Mouse (Mus musculus) brain, embryonic 18.5 days (tissue): ENCODE results near the gene Lix1l.

Experiments
- DNase-seq: peaks from one replicate; pipeline ENCODE4 v3.0.0-alpha.2; 2012; ENCODE audit warnings: low read depth, low spot score

Lix1l gene

DNA sequence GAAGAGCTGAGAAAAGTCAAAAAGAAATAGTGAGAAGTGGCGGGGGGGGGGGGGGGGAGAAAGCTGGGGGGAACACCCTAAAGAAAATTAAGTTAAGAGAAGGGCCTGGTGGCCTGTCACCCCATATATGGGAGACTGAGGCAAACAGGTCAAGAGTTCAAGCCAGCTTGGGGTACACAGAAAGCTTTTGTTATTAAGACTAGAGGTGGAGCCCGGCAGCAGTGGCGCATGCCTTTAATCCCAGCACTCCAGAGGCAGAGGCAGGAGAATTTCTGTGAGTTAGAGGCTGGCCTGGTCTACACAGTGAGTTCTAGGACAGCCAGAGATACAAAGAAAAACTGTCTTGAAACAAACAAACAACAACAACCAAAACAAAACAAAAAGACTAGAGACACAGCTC, 35.8 kb upstream of the Lix1l start:
- no peak for DNase-seq

DNA sequence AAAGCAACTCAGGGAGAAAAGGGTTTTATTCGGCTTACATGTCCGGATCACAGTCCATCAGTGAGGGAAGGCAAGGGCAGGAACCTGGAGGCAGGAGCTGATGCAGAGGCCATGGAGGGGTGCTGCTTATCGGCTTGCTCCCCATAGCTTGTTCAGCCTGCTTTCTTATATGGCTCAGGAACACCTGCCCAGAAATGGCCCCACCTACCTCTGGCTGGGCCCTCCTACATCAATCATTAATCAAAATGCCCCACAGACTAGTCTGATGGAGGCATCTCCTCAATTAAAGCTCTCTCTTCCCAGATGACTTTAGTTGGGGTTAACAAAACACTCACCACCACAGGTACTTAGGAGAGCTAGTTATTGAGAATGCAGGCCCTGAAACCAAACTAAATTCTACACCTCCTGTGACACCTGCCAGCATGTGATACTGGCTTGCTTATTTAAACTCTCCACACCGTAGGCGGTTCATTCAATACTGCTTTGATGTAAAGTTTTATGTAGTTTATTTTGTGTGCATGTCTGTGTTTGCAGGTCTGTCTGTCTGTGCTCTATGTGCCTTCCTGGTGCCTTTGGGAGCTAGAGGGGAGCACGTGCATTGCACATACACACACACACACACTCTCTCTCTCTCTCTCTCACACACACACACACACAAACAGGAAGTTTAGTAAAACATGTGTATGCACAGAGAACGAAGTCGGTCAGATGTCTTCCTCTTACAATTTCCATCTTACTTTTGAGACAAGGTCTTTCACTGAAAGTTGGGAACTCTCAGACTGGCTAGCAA, 34.1 kb upstream of the Lix1l start:
- DNase-seq = no peak

DNA sequence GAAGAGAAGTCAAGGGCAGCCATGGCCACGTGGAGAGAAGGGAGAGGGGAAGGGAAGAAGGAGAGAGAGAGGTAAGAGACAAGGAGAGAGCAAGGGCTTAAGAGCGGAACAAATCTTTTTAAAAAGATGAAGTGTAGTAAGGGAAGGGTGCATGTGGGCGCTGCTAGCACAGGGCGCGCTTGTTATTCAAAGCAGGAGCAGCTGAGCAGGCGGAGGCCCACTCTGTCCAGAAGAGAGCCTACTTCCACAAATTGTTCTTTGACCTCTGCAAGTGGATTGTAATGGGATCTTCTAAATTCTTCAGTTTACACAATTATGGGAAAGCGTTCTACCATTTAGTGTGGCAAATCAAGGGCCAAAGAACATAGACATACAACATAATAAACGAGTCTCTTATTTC, 32.3 kb upstream of the Lix1l start:
- DNase-seq = no peak

DNA sequence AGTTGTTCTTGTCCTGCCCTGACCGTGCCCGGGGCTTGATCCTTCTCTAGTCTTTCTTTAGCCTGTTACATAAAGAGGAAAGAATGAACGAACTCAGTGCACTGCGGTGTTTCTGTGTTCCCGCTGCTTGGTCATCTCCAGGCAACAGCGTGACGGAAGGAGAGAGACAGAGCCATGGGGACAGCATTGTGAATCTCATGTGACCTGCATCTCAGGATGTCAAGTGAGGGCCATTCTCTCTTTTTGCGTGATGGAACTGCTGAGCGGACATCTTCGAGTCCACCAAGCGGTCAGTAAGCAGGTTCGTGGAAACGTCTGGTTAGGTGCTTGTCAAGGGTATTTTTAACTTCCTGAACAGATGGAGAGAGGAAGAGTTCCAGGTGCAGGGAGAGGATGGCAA, 31.4 kb upstream of the Lix1l start:
- DNase-seq = no peak

DNA sequence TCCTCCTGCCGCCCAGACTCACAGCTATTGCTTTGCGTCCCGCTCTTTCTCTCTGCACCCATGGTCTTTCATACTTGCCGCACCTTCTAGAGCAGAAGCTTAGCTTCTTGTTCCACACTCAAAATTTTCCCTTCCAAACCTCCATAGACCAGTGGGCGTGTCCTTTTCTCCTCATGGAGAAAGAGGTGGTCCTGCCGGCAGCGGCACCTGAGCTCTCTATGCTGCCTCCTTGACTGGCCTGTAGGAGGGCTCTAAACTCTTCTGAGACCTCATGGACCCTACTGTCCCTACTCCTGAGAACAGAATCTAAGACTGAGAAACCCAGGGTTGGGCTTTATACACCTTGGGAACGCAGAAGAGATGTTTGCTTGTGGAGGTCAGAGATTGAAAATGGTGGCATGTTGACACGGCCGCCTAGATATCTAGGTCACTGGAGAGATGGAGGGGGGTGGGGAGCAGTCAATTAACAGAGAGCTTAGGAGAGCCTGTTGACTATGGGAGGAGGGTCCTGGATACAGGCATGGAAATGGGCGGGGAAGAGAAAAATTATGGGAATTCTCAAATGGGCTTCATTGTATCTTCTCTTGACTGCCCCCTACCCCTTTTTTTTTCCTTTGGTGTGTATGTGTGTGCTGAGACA, 30.9 kb upstream of the Lix1l start:
- DNase-seq = no peak

DNA sequence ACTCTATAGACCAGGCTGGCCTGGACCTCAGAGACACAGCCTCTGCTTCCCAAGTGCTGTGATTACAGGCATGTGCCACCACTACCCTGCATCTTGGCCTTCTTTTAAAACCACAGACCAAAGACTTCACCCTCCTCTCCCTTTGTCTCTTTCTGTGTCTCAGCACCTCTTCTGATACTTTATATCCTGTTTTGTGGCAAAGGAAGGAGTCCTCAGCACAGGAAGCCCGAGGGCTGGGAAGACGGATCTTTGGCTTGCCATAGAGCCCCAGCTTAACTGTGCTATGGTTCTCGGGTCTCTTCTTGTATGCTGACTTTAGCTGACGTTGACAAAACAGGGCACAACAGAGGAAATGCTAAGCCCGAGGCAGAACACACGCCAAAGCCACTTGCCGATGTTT, 30.3 kb upstream of the Lix1l start:
- DNase-seq = no peak

DNA sequence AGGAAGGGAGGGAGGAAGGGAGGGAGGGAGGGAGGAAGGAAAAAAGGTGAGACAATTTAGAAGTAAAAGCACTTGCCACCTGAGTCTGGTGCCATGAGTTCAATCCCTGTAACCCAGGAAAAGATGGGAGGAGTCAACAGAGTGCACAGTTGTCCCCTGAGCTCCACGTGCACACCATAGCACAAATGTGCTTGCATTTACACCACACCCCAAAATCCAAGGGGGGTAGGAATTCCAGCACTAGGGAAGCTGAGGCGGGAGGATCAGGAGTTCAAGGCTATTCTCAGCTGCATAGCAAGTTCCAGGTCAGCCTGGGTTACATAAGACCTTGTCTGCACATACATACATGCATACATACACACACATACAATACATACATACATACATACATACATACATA, 29.6 kb upstream of the Lix1l start:
- DNase-seq = no peak

DNA sequence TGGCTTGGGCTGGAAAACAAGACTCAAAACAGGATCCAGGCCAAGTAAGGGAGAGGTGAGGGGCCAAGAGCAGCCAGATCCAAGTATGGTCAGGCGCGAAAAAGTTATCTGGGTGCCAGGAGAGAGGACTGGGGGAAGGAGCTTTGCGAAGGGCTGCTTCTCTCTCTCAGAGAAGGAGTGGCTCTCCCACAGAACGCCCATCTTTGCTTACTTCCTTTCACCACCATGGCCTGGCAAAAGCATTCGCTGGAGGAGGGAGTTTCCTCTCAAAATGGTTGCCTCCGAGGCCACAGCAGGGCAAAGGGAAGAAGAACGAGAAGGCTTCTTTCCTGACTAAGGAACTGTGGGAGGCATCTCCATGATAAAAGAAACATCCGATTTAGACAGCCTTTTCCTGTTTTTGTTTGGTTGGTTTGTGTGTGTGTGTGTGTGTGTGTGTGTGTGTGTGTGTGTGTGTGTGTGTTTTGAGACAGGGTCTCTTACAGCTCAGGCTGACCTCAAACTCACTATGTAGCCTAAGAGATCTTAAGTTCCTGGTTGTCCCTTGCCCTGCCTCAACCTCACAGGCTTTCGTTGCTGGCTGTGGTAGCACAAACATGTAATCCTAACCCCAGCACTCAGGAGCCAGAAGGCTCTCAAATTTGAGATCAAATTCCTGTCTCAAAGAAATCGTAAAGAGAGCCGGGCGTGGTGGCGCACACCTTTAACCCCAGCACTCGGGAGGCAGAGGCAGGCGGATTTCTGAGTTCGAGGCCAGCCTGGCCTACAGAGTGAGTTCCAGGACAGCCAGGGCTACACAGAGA, 28.9 kb upstream of the Lix1l start:
- DNase-seq = no peak

DNA sequence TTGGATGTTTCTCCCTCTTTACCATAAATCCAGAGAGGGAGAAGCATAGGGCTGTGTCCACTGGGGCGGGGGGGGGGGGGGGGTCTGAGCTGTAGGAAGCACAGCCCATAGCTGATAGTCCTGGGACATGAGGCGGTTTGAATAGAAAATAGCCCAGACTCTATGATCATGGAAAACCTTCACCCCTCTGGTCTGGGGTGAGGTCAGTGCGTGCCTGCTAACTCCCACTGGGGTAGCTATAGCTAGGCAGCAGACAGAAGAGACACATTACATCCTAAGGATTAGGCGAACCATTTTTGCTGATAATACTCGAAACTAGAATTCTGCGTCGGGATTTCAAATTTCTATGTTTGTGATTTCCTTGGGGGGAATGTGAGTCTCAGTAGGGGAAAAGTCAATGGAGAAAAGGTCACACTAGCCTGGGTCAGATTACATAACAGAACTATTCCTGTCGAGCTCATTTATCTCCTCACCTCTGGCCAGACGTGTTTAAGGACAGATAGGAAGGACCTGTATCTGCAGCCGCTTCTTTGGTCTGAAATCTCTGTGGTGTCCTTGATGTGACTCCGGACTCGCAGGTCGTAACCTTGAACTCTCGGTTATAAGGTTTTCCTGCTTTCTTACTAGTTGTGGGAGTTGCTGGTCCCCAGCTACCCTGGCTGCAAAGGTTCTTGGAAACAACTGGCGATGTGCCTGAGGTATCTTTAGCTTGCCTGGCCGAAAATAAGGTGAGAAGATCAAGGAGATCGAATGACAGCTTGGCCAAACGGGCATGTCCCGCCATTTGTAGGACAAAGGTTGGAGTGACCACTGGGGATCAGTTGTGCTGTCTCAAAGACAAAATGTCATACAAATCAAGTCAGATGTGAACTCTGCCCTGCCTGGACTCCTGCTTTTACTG, 27.1 kb upstream of the Lix1l start:
- DNase-seq = no peak

DNA sequence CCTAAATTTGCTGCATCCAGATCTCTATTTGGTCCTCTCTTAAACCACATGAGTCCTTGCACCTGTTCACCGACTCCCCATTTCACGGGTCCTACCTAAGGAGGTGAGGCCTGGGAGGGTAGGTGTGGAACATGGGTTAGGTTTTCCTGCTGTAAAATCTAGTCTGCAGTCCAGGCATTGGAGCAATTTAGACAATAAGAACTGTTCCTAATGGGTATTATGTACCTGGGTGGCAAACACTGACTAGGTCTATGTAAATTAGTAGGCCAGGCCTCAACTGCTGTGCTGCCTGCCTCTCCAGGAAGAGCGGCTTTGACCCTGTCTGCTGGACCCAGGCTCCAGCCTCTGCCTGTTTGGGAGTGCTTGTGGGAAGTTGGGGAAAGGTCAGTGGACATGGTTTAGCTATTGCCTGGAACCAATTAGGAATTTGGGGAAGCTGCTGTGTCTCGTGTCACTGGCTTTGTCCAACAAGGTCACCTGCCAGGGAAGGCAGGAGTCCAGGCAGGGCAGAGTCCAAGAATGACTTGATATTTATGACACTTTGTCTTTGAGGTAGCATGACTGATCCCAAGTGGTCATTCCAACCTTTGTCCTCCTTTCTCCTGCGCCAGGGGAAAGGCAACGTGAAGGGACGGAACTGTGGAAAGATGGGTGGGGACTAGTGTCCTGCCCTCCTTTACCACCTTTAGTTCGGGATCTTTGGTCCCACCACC, 25.5 kb upstream of the Lix1l start:
- no peak for DNase-seq

DNA sequence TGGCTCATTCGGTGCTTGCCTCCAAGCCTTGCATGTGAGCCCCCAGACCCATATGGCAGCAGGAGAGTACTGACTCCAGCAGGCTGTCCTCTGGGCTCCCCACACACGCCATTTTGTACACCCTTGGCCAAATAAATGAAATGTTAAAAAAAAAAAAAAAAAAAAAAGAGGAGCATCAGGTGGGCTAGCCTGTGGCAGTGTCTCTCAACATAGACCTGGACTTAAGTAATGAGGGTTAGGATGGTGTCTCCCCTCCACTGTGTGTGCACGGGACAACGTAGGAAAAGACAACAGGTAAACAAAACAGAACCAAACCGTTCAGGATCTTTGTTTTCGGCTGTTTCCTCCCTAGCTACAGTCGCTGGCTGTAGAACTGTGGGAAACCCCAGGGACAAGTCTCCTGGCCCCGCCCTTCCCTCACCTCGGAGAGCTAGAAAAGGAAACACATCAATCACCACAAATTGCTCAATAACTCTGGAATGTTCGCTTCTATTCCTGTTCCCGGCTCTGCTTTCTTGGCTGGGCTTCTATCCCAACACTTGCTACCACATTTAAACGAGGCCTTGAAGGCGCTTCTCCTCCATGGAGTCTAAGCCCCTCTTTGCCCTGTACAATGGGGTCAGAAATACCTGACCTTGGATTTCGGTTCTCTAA, 24.8 kb upstream of the Lix1l start:
- no peak for DNase-seq

DNA sequence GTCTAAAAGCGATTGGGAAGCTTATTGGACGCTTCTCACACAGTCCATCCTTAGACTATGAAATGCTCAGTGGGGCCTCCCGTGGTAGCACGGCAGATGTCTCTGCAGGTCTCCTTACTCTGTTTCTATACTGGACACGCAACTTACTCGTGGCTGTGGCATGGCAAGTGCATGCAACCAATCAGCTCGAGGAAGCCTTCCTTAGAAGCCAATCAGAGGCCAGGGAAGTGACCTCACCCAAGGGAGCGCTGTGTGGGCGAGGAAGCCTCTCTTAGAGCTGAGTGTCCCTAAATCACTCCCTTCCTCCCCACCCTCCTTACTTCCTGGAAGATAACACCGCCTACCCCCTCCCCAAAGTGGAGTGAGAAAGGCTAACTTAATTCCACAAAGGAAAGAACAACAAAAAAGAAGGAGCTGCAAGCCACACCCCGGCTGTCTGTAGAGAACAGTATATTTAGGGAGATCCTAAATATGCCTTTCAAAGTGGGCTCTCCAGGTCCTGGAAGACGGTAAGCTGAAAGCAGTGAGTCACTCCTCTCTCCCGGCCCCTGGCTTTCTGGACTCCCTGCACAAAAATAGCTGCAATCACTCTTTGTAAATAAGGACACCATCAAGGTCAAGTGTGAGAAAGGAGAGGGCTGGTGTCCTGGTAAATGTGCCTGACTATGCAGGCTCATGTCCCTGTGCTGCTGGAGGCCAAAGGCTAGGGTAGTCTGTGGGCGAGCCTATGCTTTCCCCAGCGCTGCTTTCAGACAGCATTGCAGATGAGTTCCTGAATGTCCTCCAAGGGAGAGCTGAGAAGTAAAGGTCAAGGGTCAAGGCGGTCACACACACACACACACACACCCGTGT, 24.0 kb upstream of the Lix1l start, which contains the start of gene Gm16253:
Gm16253 (plus strand) TSS at position 295 of the 852 bp plus-strand sequence.
- DNase-seq = no peak

DNA sequence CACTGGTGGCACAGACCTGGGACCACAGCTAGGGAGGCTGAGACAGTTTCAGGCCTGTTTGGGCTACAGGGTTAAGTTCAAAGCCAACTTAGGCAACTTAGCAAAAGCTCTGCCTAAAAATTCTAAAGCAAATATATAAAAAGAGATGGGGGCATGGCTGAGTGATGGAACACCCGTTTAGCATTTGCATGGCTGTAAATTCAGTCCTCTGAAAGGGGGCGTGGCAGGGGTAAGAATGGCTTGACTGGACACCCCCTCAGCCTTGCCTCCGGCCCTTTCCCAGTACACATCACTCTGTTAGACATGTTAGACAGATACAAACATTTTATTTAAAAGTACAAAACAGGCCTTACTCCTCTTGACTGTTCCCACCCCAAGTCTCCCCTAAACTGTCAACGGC, 23.4 kb upstream of the Lix1l start:
- no peak for DNase-seq

DNA sequence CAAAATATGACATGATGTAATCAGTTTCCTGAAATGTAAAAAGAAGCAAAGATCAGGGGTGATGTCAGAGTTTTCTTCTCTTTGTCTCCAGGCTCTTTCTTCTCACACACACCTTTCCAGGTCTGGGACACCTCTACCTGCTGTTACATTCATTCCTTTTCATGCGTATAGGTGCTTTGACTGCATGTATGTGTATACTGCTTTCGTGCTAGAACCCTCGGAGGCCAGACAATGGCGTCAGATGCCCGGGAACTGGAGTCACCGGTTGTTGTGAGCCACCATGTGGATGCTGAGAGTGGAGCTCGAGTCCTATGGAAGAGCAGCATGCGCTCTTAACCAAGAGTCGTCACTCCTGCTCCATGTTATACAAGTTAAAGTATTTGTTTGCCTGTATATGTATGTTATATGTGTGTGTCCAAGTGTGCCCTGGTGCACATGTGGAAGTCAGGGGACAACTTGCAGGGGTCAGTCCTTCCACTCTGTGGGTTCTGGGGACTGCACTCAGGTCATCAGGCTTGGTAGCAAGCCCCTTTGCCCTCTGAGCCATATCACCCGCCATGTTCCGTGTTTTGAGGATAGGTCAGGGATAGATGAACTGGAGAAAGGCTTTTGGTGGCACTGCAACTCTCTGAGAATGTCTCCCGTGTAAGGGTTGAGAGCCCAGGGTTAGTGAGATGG, 22.2 kb upstream of the Lix1l start:
- no peak for DNase-seq

DNA sequence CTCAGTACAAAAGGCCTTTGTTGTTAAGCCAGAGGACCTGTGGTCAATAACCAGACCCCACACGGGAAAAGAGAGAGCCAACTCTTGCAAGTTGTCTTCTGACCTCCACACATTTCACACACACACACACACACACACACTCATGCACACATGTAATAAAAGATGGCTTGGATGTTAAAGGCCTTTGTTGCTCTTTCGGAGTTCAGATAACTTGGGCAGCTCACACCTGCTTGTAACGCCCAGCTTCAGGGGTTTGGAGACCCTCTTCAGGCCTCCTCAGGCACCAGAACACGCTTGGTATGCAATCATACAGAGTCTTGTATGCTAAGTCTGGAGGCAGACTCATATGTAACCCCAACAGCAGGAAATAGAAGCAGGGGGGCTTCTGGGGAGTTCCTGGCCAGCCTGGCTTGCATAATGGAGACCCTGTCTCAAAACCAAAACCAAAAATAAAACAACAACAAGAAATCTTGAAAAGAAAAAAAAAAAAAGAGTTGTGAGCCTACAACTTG, 21.7 kb upstream of the Lix1l start:
- no peak for DNase-seq

DNA sequence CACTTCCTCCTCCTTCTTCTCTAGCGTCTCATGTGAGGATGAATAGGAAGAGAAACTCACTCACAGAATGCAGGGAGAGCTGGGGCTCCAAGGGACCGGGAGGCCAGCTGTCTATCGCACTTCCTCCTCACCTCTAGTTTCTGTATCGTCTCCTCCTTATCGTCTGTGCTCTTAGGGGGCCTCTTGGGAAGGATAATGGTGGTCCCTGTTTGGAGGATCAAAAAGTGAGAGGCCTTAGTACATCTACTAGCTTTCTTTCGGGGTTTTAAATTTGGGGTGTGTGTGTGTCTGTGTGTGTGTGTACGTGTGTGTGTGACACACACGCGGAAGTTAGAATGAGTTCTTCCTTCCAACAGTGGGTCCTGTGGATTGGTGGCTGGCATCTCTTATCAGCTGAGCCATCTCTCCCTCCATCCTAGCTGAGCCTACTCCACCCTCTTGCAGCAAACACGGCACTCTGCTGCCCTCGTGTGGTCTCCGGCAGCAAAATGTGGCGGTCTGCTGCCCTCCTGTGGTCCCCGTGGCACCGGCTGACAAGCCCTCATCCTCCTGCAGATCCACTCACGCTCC, 21.0 kb upstream of the Lix1l start:
- no peak for DNase-seq

DNA sequence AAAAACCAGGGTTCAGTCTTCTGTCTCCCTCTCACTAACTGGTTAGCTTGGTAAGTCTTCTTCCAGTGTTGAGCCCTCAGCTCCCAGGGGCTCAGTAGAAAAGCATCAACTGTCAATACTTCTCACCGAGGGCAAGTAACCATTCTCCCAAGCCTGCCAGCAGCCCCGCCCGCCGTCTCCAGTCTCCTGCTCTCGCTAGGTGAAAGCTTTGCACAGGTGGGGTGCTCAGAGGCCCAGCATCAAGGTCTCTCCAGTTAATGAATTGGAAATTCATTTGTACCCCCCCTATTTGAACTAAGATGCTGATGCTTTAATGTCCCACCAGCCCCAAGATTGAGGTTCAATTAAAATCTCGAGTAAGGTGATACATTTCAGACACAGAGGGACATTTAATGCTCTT, 19.8 kb upstream of the Lix1l start:
- no peak for DNase-seq

DNA sequence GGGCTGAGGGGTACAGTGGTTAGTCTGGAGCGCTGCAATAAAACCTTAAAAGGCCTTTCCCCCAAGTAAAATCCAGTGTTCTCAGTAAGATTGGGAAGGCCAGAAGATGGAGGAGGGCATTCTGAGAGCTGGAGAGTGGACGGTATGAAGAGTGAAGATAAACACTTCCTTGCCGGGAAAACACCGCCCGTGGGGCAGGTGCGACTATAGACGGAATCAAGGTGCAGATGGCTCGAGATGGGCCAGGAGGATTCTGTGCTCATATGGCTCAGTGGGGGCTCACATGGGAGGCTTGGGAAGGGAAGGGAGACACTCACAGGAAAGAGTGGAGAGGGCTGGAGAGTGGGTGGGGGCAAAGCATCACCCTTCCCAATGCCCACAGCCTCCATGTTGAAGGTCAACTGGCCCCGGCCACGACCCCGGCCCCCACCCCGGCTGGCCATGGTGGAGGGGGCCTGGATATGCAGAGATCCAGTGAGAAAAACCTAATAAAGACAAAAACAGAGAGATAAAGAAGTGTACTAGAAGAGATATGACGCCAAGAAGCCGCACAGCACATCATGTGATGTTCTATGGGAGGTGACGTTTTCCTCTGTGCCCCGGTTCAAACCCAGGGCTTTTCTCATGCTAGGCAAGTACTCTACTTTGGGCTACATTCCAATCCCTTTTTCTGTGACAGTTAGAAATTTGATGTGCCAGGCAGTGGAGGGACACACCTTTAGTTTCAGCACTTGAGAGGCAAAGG, 19.0 kb upstream of the Lix1l start:
- DNase-seq = no peak
